Mouse (Mus musculus) megakaryocyte, embryonic 14.5 days (primary cell): ENCODE results near the gene Olfml1.

Experiments
- FLI1 ChIP-seq: IDR thresholded peaks from 2 replicates; pipeline ENCODE4 v1.6.1; 2012; ENCODE audit warnings: low read length, inconsistent platforms, mixed read lengths
- GATA1 ChIP-seq: IDR thresholded peaks from 3 replicates; pipeline ENCODE4 v1.6.1; 2012; ENCODE audit warnings: mixed read lengths, low read length, inconsistent platforms, borderline replicate concordance

- TF ChIP-seq GATA1 (no peak), FLI1 (no peak)
Measured at GRCm38 (mm10) chr7:107567261-107567671, at the start of gene Olfml1.
